Mouse (Mus musculus): ENCODE data around the gene Selenbp2. TPM values are rescaled to one million over a fixed set of nuclear protein-coding genes. Genes with fewer than 3 reads are reported as not detected.
"Not testable (repeated sequence)": the region's sequence is repeated elsewhere in the genome, so short reads cannot be mapped to it uniquely, and the experiment has no call there.

Gene Selenbp2
- total and polyA plus RNA-seq, 3 experiments = not detected

- H3K9me3 ChIP-seq (replicated peaks; ENCODE audit: low read length) = no peaks in the 10 kb centered on the region
- H3K4me3 ChIP-seq (replicated peaks in 1 of 3; ENCODE audit: low read depth in 2 of 3, low read length in 2 of 3, poor library complexity in 1 of 3) = no peak overlapping the region
- H3K9ac ChIP-seq (ENCODE audit: insufficient read depth, low read depth) = no peak overlapping the region
- in situ Hi-C loops (cut with MboI; ENCODE audit: low pct_ligation_motif_present, low pct_unique_long_range_greater_than_20kb, low sequenced_read_pairs) = no loop called here
- dilution Hi-C loops (cut with MboI; ENCODE audit: extremely low pct_ligation_motif_present, extremely low pct_unique_long_range_greater_than_20kb, low sequenced_read_pairs) = no loop called here
- TF ChIP-seq TCF12 (IDR thresholded peaks at IDR 0.05; ENCODE audit: low read depth, low read length) = no peak
- TF ChIP-seq IRF4 (IDR thresholded peaks at IDR 0.05; ENCODE audit: low read depth, low read length) = no peak
- no peak for TF ChIP-seq RAD21 (IDR thresholded peaks at IDR 0.05; ENCODE audit: low read depth, low read length)
- TF ChIP-seq MEF2A (IDR thresholded peaks at IDR 0.05; ENCODE audit: borderline replicate concordance, low read depth, low read length) = no peak
- no peak for TF ChIP-seq RCOR1 (conservative IDR thresholded peaks at IDR 0.05; ENCODE audit: low read depth, low read length)
- TF ChIP-seq HCFC1 (IDR thresholded peaks at IDR 0.05; ENCODE audit: low read depth, low read length) = no peak
- no peak for TF ChIP-seq ELF1 (IDR thresholded peaks at IDR 0.05; ENCODE audit: low read depth, low read length)
- TF ChIP-seq TBP (conservative IDR thresholded peaks at IDR 0.05; ENCODE audit: low read depth, low read length) = no peak
- TF ChIP-seq BHLHE40 (IDR thresholded peaks at IDR 0.05; ENCODE audit: low read depth, low read length) = no peak
- TF ChIP-seq SIN3A (IDR thresholded peaks at IDR 0.05; ENCODE audit: low read length) = no peak
- no peak for TF ChIP-seq GABPA (IDR thresholded peaks at IDR 0.05; ENCODE audit: insufficient replicate concordance, low read depth, low read length)
- no peak for TF ChIP-seq USF2 (conservative IDR thresholded peaks at IDR 0.05; ENCODE audit: low read depth, low read length)
- no peak for TF ChIP-seq MYC (IDR thresholded peaks at IDR 0.05; ENCODE audit: low read depth, low read length)
- TF ChIP-seq USF1 (IDR thresholded peaks at IDR 0.05; ENCODE audit: low read depth, low read length) = no peak
- no peak for TF ChIP-seq ZNF384 (IDR thresholded peaks at IDR 0.05; ENCODE audit: low read depth, low read length)
- H3K27ac ChIP-seq (ENCODE audit: insufficient read depth, low read depth) = no peak overlapping the region
- H3K79me2 ChIP-seq (replicated peaks; ENCODE audit: control insufficient read depth, extremely low read depth, insufficient read depth, poor library complexity, severe bottlenecking) = no peaks in the 10 kb centered on the region
- H3K4me2 ChIP-seq (ENCODE audit: insufficient read depth, low read depth, poor library complexity, severe bottlenecking) = no peak overlapping the region
- H3K36me3 ChIP-seq (replicated peaks in 1 of 2; ENCODE audit: control insufficient read depth in 1 of 2, insufficient read depth in 1 of 2, low read length in 1 of 2) = no peaks in the 10 kb centered on the region
- peaks cover 0 to 2% of the 10 kb centered on the region in 2 experiments; a peak in 1 of 4 replicates for H3K4me1 ChIP-seq (ENCODE audit: control insufficient read depth in 1 of 2, insufficient read depth in 2 of 2)
- no peaks in the 10 kb centered on the region for H3K27me3 ChIP-seq (replicated peaks)
- no peak for DNase-seq (ENCODE audit: extremely low read depth)
Observed at GRCm38 (mm10) chr3:94650409-94650808, 42.9 kb upstream of the Selenbp2 start.

- H3K79me2 ChIP-seq (replicated peaks; ENCODE audit: control insufficient read depth, extremely low read depth, insufficient read depth, poor library complexity, severe bottlenecking); H3K36me3 ChIP-seq (replicated peaks in 1 of 2; ENCODE audit: control insufficient read depth in 1 of 2, insufficient read depth in 1 of 2, low read length in 1 of 2); H3K9me3 ChIP-seq (replicated peaks; ENCODE audit: low read length); H3K4me2 ChIP-seq (ENCODE audit: insufficient read depth, low read depth, poor library complexity, severe bottlenecking); H3K27me3 ChIP-seq (replicated peaks); DNase-seq (ENCODE audit: extremely low read depth); H3K9ac ChIP-seq (ENCODE audit: insufficient read depth, low read depth); dilution Hi-C loops (cut with MboI; ENCODE audit: extremely low pct_ligation_motif_present, extremely low pct_unique_long_range_greater_than_20kb, low sequenced_read_pairs); H3K27ac ChIP-seq (ENCODE audit: insufficient read depth, low read depth); in situ Hi-C loops (cut with MboI; ENCODE audit: low pct_ligation_motif_present, low pct_unique_long_range_greater_than_20kb, low sequenced_read_pairs); H3K4me3 ChIP-seq (replicated peaks in 1 of 3; ENCODE audit: low read depth in 2 of 3, low read length in 2 of 3, poor library complexity in 1 of 3): not testable (repeated sequence)
- peaks cover 0 to 10% of the 10 kb centered on the region in 2 experiments; a peak in 3 of 4 replicates for H3K4me1 ChIP-seq (ENCODE audit: control insufficient read depth in 1 of 2, insufficient read depth in 2 of 2)
Observed at GRCm38 (mm10) chr3:94653967-94654366, 39.4 kb upstream of the Selenbp2 start.

Measured in CH12.LX (cell line).